Mouse (Mus musculus) small intestine, adult 10 weeks (tissue): ENCODE measurements around the gene Helt. TPM values are rescaled to one million over a fixed set of nuclear protein-coding genes. Genes with fewer than 3 reads are reported as not detected.

ENCODE experiments used
- polyA plus RNA-seq: library from polyadenylated mRNA; stranded (reverse); fragments of 350-450 nt; fragmentation: Illumina TruSeq; extraction: RNeasy Lipid Tissue Mini Kit (QIAGEN cat#74804); gene quantifications from one replicate; pipeline ENCODE4 v1.2.3, GENCODE M21; 2014; ENCODE audit warnings: low replicate concordance

Gene Helt
- not detected for polyA plus RNA-seq

DNA sequence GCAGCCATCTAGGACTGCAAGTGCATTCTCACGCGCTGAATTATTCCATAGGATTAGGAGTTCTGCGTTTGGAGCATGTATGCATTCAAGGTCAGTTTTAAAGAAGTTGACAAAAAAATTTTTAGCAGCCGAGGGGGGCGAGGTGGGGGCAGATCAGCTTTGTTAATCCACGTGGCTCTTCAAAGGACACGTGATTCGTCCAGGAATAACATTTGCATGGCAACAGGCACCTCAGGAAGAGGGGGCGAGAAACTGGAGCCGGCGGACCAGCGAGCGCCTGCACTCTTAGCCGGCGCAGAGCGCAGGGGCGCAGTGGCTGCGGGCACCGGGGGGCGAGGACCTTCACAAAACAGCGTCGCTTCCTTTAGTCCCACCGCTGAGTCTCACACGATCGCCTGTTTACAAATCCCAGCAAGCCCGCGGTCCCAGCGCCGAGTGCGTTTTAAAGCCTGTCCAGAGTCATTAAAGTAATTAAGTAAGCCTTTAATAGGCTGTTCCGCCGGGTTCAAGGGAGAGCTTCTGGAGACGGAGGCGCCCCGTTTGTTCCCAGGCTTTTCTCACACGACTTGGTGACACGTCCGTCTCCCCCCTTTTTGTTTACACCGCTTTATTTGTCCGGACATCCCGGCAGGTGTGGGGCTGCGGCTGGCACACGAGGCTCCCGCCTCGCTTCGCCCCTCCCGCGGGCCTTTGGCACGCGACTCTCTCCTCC, at the start of gene Helt:
TSS of gene Helt (minus strand) at position 491 of the 712 bp plus-strand sequence.

Other genes with a start within 250 kb of the Helt start
- 36.1 TPM for gene Cfap97, start 142.9 kb downstream of the Helt start, polyA plus RNA-seq
- 54.1 TPM for gene Snx25, start 142.5 kb downstream of the Helt start, polyA plus RNA-seq
- 42.1 TPM for gene Slc25a4, start 83.4 kb downstream of the Helt start, polyA plus RNA-seq
- gene Acsl1, start 176.4 kb upstream of the Helt start, polyA plus RNA-seq, result 81.5 TPM